ENCODE assay signal across 10 mouse cellular contexts in the genomic region with DNA sequence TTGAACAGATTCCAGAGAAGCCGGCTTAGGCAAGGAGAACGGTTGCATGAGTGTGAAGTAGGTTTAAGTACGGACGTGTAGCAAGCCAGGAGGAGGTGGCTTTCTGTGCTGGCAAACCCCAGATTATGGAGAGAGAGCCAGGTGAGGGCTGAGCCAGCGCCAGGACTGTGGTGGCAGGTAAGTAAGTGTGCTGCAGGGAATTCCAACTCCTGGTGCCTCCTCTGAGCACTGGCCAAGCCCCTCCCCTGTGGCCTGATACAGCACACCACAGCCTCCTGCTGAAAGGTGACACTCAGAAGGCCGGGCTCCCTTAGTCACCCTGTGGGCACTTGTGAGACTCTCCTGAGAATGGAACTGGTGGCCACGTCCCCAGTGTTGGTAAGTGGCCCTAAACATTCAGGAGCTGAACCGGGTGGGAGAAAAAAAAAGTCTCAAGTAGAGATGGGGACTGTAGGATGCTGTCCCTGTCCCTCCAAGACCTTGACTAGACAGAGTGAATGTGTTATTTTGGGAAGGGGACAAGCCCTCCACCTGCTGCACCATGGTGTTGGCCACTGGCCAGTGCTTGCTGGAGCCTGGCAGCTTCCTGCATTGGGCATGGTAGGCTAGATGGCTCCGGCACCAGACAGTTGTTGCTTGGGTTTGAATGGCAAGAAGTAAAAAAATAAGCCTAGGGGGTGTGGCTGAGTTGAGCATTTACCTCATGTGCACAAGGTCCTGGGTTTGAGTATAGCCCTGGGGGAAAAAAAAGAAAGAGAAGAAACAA. TPM values are rescaled to one million over a fixed set of nuclear protein-coding genes. Genes with fewer than 3 reads are reported as not detected.
A peak's percentile ranks its signal among the peaks of the same experiment; 100 is the strongest.
DNase-seq lines count a peak whose midpoint lies in the region; ATAC-seq lines count a peak whose summit lies in the region.
"Had no signal": no experiment of that assay in that cellular context is flagged by ENCODE, and none has a peak within 500 bp of the region (broad histone marks: within the 10 kb centered on the region; RNA-seq: fewer than 3 reads in every experiment).

No protein-coding gene starts in this region.

- no peaks in the 10 kb centered on the region for H3K36me3 ChIP-seq in heart, embryonic 15.5 days
- H3K36me3 ChIP-seq: forebrain, embryonic 12.5 days; neural tube, embryonic 12.5 days had no signal

- peaks cover 37% of the 10 kb centered on the region for H3K4me1 ChIP-seq in heart, embryonic 15.5 days (replicated peaks)

- H3K4me2 ChIP-seq in heart, embryonic 15.5 days: no peak overlapping the region
- H3K4me2 ChIP-seq: forebrain, embryonic 12.5 days; neural tube, embryonic 12.5 days had no signal

- no peak overlapping the region for H3K9ac ChIP-seq in heart, embryonic 15.5 days
- H3K9ac ChIP-seq: forebrain, embryonic 12.5 days; neural tube, embryonic 12.5 days had no signal

- DNase-seq in heart, postnatal 36 days: no peak
- DNase-seq in fat pad, adult 2 months (ENCODE audit: extremely low read depth, low read depth, low spot score): peak; percentile 95
- peak; percentile 54 for DNase-seq in heart, postnatal 4 days
- DNase-seq in lung, postnatal 10 days: peak; percentile 45
- no peak for DNase-seq in frontal cortex, postnatal 14 days (ENCODE audit: low spot score in 2 of 2)
- DNase-seq in thymus, postnatal 0 days (ENCODE audit: low spot score): no peak

- H3K27me3 ChIP-seq in heart, embryonic 15.5 days: no peaks in the 10 kb centered on the region
- H3K27me3 ChIP-seq: forebrain, embryonic 12.5 days; neural tube, embryonic 12.5 days had no signal

- peak overlapping the region; percentile 34; the same call in 1 of the 2 replicates for H3K27ac ChIP-seq in heart, embryonic 15.5 days
- H3K27ac ChIP-seq: forebrain, embryonic 12.5 days; neural tube, embryonic 12.5 days had no signal

- H3K9me3 ChIP-seq in heart, embryonic 15.5 days (replicated peaks): no peaks in the 10 kb centered on the region
- H3K9me3 ChIP-seq: forebrain, embryonic 12.5 days; neural tube, embryonic 12.5 days had no signal

- no peak overlapping the region for H3K4me3 ChIP-seq in heart, embryonic 15.5 days
- H3K4me3 ChIP-seq: forebrain, embryonic 12.5 days; neural tube, embryonic 12.5 days had no signal

- intact Hi-C loops in heart, postnatal 36 days (cut with DNase I): no loop called here

- ATAC-seq in heart, embryonic 15.5 days (replicated peaks; ENCODE audit: insufficient number of reproducible peaks, insufficient read depth, low FRiP score, low read depth): no peak
- ATAC-seq in cerebellum, adult (ENCODE audit: insufficient number of reproducible peaks, low FRiP score, low TSS enrichment): no peak

- 50% methylated on average over 9 of the region's 9 CpGs for WGBS in heart, embryonic 15.5 days

RNA-seq across cellular contexts. Expression of a gene that starts 9.0 kb away (rescaled TPM):
- 11.3 and 12.2 TPM in 2 replicates for polyA plus RNA-seq in heart, embryonic 15.5 days (2015; fragmentation: Nextera tagmentation; extraction: Ambion mirVana)
- 100 to 1,000 TPM; 232 to 242 TPM for total RNA-seq in heart, postnatal 36 days (2021)
- 100 to 1,000 TPM; 101 to 102 TPM for total RNA-seq in heart, postnatal 4 days (2021)
- 0.80 and 1.1 TPM in 2 replicates for polyA plus RNA-seq in thymus, postnatal 0 days (2015; fragmentation: Nextera tagmentation; extraction: Ambion mirVana)

RNA-seq across cellular contexts. Expression of a gene that starts 25.2 kb away (rescaled TPM):
- 37.3 and 41.9 TPM in 2 replicates for polyA plus RNA-seq in heart, embryonic 15.5 days (2015; fragmentation: Nextera tagmentation; extraction: Ambion mirVana)
- 10 to 100 TPM; 26.4 to 27.3 TPM for total RNA-seq in heart, postnatal 36 days (2021)
- total RNA-seq in heart, postnatal 4 days (2021): 10 to 100 TPM; 34.0 to 40.7 TPM
- polyA plus RNA-seq in thymus, postnatal 0 days (2015; fragmentation: Nextera tagmentation; extraction: Ambion mirVana): 46.4 and 51.4 TPM in 2 replicates

RNA-seq across cellular contexts. Expression of a gene that starts 27.3 kb away (rescaled TPM):
- polyA plus RNA-seq in heart, embryonic 15.5 days (2015; fragmentation: Nextera tagmentation; extraction: Ambion mirVana): 7.8 and 7.9 TPM in 2 replicates
- total RNA-seq in heart, postnatal 36 days (2021): 1 to 10 TPM; 1.2 to 1.5 TPM
- total RNA-seq in heart, postnatal 4 days (2021): 1 to 10 TPM; 4.8 to 6.4 TPM
- polyA plus RNA-seq in thymus, postnatal 0 days (2015; fragmentation: Nextera tagmentation; extraction: Ambion mirVana): 8.2 and 10.1 TPM in 2 replicates

Comparison
In these comparisons a context has a peak if more than half of its experiments do, and no peak if none do; other contexts are left out.
1. DNase-seq: peak in fat pad, adult 2 months (single experiment), heart, postnatal 4 days (single experiment) and lung, postnatal 10 days (single experiment); none in heart, postnatal 36 days (0 of 2), frontal cortex, postnatal 14 days (0 of 2) and thymus, postnatal 0 days (single experiment).